Mouse (Mus musculus) splenic B cell, adult 2 months (primary cell): ENCODE data around the gene Gemin2.
"Not testable (repeated sequence)": the region's sequence is repeated elsewhere in the genome, so short reads cannot be mapped to it uniquely, and the experiment has no call there.

Experiments used
- DNase-seq: peaks from one replicate; pipeline ENCODE4 v3.0.0-alpha.2; 2011; ENCODE audit warnings: low read depth, low spot score
- H3K27me3 ChIP-seq: 2 replicates; pipeline ENCODE4 v1.6.1; 2012; ENCODE audit warnings: mild to moderate bottlenecking, low read length, moderate library complexity, mixed read lengths; ENCODE audit not compliant: control insufficient read depth, poor library complexity, insufficient read depth, severe bottlenecking
- H3K36me3 ChIP-seq: 2 replicates; pipeline ENCODE4 v1.6.1; 2012; ENCODE audit warnings: mild to moderate bottlenecking, low read length, moderate library complexity, mixed read lengths; ENCODE audit not compliant: control insufficient read depth, poor library complexity, insufficient read depth, severe bottlenecking

The Gemin2 gene

GRCm38 (mm10) chr12:59013234-59013633, at the start of gene Gemin2:
Gene Gemin2 (plus strand): TSS chr12:59013393.
- Histone ChIP-seq H3K27me3 (no peaks in the 10 kb centered on the region), H3K36me3 (no peaks in the 10 kb centered on the region; the same call in 1 of the 2 replicates)
- DNase-seq = peak; percentile 93

GRCm38 (mm10) chr12:58964583-58964982, 48.6 kb upstream of the Gemin2 start:
- Histone ChIP-seq H3K36me3 (peaks cover 3% of the 10 kb centered on the region; the same call in 1 of the 2 replicates), H3K27me3 (no peaks in the 10 kb centered on the region)
- peak; percentile 32 for DNase-seq

GRCm38 (mm10) chr12:58976966-58977365, 36.2 kb upstream of the Gemin2 start:
- peak; percentile 10 for DNase-seq
- Histone ChIP-seq H3K36me3 (peaks cover 2% of the 10 kb centered on the region; the same call in 1 of the 2 replicates), H3K27me3 (no peaks in the 10 kb centered on the region)

GRCm38 (mm10) chr12:58981178-58981661, 32.0 kb upstream of the Gemin2 start:
- not testable (repeated sequence) for H3K27me3 ChIP-seq, H3K36me3 ChIP-seq, DNase-seq

GRCm38 (mm10) chr12:58985766-58986165, 27.4 kb upstream of the Gemin2 start:
- DNase-seq = no peak
- Histone ChIP-seq H3K36me3 (0 out of 2 replicates have a peak, but pooled peaks cover 3% of the 10 kb centered on the region), H3K27me3 (no peaks in the 10 kb centered on the region)

- DNase-seq = peak; percentile 51
- Histone ChIP-seq H3K27me3 (no peaks in the 10 kb centered on the region), H3K36me3 (peaks cover 4% of the 10 kb centered on the region; the same call in 1 of the 2 replicates)
Observed at GRCm38 (mm10) chr12:59010482-59010881, 2.7 kb upstream of the Gemin2 start.

GRCm38 (mm10) chr12:59011275-59011843, 1.8 kb upstream of the Gemin2 start:
- Histone ChIP-seq H3K36me3 (peaks cover 4% of the 10 kb centered on the region; the same call in 1 of the 2 replicates), H3K27me3 (no peaks in the 10 kb centered on the region)
- DNase-seq = no peak

GRCm38 (mm10) chr12:59011844-59012709, 1.1 kb upstream of the Gemin2 start, which contains the start of gene Sec23a:
Gene Sec23a (minus strand): TSS chr12:59012017.
- H3K27me3 ChIP-seq = no peaks in the 10 kb centered on the region
- peaks cover 1% of the 10 kb centered on the region; the same call in 1 of the 2 replicates for H3K36me3 ChIP-seq
- peak; percentile 99 for DNase-seq

- DNase-seq = peak; percentile 32
- no peaks in the 10 kb centered on the region for H3K36me3 ChIP-seq
Observed at GRCm38 (mm10) chr12:59012710-59013091, 492 bp upstream of the Gemin2 start.

GRCm38 (mm10) chr12:59017970-59018369, 4.8 kb downstream of the Gemin2 start:
- peaks cover 13% of the 10 kb centered on the region; the same call in 1 of the 2 replicates for H3K36me3 ChIP-seq
- no peaks in the 10 kb centered on the region for H3K27me3 ChIP-seq
- DNase-seq = no peak

More at GRCm38 (mm10) chr12:59012710-59013091, 492 bp upstream of the Gemin2 start:
- no peaks in the 10 kb centered on the region for H3K27me3 ChIP-seq

- DNase-seq = no peak
- H3K36me3 ChIP-seq = peaks cover 15% of the 10 kb centered on the region; the same call in 1 of the 2 replicates
- no peaks in the 10 kb centered on the region for H3K27me3 ChIP-seq
Observed at GRCm38 (mm10) chr12:59019891-59020290, 6.7 kb downstream of the Gemin2 start.

GRCm38 (mm10) chr12:59021306-59021705, 8.1 kb downstream of the Gemin2 start:
- DNase-seq = no peak
- H3K27me3 ChIP-seq = no peaks in the 10 kb centered on the region

GRCm38 (mm10) chr12:59032101-59032500, 18.9 kb downstream of the Gemin2 start:
- Histone ChIP-seq H3K27me3 (no peaks in the 10 kb centered on the region), H3K36me3 (peaks cover 3% of the 10 kb centered on the region; the same call in 1 of the 2 replicates)
- DNase-seq = peak; percentile 35

More at GRCm38 (mm10) chr12:59021306-59021705, 8.1 kb downstream of the Gemin2 start:
- peaks cover 15% of the 10 kb centered on the region; the same call in 1 of the 2 replicates for H3K36me3 ChIP-seq

GRCm38 (mm10) chr12:59039162-59039970, 26.2 kb downstream of the Gemin2 start:
- no peaks in the 10 kb centered on the region for H3K27me3 ChIP-seq
- no peak for DNase-seq

More at GRCm38 (mm10) chr12:59039162-59039970, 26.2 kb downstream of the Gemin2 start:
- H3K36me3 ChIP-seq = peaks cover 8% of the 10 kb centered on the region; the same call in 1 of the 2 replicates
